Mouse (Mus musculus) kidney, postnatal 10 days (tissue): ENCODE measurements around the gene Mtus2.
A peak's percentile ranks its signal among the peaks of the same experiment; 100 is the strongest.

Experiments used
- DNase-seq: peaks from one replicate; pipeline ENCODE4 v3.0.0; 2021; ENCODE audit warnings: mixed read lengths

Mtus2 gene

DNA sequence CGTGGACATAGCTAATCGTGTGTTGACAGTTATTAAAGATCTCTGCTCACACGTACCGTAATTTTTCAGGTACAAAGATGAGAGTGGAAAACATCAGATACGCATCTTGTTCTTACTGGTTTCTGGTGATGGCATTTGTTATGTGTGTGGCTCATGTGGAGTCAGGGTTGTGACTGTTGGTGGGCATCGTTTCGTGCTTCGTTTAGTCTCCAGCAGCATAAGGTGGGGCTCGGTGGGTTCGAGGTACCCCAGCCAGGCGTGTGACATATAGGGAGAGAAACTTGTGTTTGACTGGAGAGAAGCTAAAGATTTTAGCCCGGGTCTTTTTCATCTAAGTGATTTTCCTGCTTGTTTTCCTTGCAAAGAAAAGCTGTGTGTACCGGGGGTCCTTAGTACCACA, 1.4 kb downstream of the Mtus2 start:
- DNase-seq = no peak

DNA sequence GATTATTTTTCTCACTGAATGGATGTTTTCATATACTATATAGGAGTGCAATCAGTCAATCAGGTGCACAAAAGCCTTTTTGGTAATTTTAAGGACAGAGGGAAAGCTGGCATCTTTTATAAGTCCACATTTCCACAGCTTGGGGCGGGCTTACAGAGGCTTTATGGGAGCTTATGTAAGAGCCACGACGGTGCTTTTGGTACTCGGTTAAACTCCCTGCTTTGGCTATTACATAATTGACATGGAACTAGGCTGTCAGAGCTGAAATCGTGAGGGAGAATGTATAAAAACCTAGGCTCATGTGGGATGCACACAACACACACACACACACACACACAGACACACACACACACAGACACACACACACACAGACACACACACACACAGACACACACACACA, 2.0 kb downstream of the Mtus2 start:
- no peak for DNase-seq

DNA sequence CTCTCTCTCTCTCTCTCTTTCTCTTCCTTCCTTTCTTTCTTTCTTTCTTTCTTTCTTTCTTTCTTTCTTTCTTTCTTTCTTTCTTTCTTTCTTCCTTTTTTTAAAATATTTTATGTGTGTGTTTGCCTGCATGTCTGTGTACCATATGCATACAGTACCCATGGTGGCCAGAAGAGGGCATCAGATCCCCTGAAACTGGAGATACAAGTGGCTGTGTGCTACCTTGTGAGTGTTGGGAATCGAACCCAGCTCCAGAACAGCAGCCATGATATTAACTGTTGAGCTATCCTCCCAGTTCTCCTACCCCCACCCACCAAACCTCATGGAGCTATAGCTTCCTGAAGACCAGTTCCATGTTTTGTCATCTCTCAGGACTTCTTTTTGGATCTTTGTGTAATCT, 3.7 kb downstream of the Mtus2 start:
- DNase-seq = no peak

DNA sequence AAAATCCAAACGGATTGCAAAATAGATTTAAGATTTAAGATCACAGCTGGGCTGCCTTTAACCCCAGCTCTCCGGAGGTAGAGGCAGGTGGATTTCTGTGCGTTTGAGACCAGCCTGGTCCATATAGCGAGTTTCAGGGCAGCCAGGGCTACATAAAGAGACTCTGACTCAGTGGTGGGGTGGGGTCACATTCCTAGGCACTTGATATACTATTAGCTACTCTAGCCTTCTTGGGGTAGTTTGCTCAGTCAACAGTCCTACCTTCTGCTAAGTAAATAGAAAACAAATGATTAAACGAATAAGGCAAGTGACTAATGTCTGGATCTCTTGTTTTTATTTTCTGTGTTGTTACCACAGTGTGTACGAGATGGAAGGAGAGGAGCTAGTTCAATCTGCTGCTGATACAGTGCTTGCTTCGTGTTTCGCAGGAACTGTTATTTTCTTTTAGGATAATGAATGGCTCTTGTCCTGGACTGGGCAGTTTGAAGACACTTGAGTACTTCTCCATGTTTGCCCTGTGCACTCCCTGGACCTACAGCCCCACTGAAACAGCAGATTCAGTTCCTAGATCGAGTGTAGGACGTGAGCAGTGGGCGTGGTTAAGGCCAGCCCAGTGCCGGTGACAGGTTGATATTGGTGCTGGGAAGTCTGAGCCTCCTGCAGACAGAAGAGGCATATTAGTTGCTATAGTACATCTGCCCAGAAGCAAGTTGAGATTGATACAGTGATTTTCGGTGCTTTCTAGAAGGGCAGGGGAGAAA, 6.9 kb downstream of the Mtus2 start:
- DNase-seq = no peak

DNA sequence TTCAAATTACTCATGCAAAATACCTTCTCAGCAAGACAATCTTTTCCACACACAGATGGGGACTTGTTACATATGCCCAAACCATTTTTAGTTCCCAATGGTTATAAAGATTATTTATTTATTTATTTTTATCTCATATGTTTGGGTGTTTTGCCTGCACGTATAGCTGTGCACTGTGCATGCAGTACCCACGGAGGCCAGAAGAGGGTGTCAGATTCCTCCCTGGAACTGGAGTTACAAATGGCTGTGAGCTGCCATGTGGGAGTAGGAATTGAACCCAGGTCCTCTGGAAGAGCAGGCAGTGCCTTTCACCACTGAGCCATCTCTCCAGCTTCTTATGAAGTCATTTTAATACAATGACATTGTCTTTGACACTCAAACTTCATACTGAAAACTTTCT, 7.7 kb downstream of the Mtus2 start:
- DNase-seq = peak; percentile 20

DNA sequence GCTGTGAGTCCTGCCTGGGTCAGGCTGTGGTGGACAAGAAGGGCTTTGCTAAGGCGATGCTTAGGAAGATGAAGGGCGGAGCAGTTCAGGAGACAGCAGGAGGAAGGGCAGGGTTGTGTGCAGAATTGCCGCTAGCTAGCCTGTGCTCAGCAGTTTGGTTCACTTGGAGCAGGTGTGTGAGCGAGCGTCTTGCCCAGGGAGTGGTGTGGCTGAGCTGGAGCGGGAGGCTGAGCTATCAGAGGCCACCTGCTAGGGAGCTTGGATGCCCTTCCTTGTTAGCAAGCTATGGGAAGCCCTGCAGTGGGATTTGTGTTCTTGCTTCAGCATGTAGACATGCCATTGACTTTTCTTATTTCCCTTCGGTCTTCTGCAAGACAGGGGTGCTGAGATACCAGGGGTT, 9.5 kb downstream of the Mtus2 start:
- no peak for DNase-seq

DNA sequence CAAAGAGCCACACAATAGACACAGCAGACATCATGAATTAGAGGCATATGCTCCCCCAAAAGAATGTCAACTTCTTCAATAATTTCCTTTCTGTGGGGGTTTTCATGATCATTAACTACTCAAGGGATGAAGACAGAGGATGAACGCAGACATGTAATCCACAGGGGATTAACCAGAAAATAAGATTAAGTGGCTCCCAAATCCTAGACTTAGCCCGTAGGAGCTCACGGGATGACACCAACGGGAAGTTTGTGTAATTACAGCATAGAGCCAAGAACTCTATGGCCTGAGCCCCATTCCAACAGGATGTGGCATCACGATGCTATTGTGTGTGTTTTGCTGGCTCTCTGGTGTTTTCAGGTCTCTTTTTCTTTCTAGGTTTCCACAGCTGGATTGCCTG, 12.4 kb downstream of the Mtus2 start:
- DNase-seq = no peak

DNA sequence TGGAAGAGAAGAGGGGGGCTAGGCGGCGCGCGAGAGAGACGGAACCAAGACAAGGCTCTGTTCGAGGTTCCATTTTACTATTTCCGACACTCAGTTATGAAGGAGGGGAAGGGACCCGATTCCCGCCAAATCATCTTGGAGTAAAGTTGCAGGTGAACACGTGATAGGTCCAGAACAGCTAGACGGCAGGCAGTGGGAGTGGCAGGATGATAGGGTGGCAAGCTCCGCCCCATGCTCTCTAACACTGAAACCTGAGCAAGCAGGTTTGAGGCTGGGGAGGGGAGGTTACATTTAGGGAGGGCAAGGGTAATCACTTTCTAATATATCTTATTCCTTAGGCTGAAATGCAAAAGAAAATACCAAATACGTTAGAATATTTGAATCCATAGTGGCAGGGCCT, 18.9 kb downstream of the Mtus2 start:
- no peak for DNase-seq

DNA sequence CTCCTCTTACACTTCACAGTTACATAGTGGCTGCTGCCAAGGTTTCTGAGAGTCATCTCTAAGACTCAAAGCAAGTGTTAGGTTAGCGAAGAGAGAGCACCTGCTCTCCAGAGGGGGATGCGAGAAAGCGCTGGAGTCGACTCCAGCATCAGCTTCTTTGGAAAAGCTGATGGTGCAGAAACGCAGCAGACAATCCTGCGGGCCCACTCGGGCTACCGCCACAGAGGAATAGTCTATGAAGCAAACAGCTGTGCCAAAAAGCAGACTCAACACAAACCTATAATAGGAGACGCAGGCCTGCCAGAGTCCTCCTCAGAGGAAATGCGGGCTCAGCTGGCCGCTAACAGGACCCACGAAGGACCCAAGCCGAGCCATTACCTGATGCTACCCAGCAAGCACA, 23.5 kb downstream of the Mtus2 start:
- DNase-seq = no peak

DNA sequence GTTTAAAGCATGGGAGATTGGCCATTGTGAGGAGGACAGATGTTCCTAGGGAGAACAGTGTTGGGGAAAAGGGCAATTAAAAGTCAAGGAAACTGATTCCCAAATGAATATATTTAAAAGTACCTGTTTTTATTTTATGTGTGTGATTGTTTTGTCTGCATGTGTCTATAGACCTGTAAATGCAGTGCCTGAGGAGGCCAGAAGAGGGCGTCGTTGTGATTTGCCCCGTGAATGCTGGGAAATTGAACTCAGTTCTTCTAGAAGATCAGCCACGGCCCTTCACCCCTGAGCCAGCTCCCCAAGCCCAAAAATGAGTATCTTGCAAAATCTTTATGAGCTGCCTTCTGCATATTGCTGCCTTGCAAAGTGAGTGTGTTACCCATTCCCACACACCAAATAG, 33.2 kb downstream of the Mtus2 start:
- DNase-seq = no peak

DNA sequence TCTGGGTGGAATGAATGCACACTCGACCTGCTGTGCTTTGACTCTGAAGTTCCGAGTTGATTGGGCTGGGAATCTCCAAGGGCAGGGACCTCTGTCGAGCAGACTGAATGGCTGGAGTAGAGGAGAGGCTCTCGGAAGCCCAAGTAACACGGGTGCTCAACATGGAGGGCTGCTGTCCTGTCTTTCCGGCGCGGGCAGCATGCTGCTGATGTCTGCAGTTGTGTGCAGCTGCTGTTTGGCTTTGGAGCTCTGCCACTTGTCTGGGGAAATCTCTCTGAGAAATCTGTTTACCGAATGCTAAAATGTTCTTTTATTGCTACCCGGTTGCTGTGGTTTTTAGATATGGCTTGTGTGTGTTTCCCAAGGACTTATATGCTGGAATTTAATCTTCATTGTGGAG, 33.7 kb downstream of the Mtus2 start:
- DNase-seq = peak; percentile 14

DNA sequence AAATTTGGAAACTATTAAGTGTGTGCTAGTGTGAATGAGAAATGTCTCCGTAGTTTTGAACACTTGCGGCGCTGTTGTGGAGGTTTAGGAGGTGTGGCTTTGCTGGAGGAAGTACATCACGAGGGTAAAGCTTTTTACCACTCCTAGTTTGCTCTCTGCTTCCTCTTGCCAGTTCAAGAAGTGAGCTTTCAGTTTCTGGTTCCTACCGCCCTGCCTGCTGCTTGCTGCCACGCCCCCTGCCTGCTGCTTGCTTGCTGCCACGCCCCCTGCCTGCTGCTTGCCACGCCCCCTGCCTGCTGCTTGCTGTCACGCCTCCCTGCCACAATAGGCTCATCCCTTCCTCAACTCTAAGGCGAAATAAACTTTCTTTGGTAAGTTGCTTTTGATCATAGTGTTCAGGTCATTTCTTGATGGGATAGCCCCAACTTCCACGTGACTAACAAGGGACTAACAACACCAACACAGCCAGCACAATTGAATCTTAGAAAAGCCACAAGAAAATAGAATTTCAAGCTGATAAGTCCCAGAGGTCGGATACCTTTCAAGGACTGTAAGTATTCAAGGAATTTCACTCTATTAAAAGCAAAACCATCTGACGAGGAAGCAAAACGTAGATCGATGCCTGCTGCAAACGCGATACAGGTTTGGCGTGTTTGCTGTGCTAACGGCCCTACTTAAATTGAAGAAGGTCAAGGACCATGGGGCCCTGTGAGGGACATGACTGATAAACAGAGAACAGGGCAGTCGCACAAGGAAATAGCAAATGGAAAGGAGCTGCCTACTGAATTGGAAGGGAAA, 35.7 kb downstream of the Mtus2 start:
- DNase-seq = peak; percentile 84

DNA sequence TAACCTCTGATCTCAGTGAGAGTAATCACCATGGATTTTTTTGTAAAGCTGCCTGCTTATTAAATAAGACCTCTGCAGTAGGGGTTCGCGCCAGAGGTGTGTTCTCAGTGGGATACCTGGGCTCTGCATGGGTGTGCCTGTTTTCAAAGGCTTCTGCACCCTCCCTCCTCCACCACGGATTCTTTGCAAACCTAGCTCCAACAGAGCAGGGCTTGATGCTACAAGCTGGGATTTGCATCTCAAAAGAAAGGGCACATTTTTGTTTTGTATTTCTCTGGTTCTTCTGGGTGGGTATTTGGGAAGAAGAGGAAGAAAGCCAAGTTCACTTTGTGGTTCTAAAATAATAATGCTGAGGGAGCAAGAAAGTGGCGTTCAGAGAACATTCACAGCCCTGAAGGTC, 48.1 kb downstream of the Mtus2 start:
- no peak for DNase-seq

DNA sequence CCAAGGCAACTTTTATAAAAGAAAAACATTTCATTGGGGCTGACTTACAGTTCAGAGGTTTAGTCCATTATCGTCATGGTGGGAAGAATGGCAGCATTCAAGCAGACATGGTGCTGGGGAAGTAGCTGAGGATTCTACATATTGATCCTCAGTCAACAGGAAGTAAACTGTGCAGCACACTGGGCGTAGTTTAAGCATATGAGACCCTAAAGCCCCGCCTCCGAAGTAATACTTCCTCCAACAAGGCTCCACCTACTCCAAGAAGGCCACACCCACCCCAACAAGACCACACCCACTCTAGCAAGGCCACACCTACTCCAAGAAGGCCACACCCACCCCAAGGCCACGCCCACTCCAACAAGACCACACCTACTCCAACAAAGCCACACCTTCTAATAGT, 55.0 kb downstream of the Mtus2 start:
- DNase-seq = no peak

DNA sequence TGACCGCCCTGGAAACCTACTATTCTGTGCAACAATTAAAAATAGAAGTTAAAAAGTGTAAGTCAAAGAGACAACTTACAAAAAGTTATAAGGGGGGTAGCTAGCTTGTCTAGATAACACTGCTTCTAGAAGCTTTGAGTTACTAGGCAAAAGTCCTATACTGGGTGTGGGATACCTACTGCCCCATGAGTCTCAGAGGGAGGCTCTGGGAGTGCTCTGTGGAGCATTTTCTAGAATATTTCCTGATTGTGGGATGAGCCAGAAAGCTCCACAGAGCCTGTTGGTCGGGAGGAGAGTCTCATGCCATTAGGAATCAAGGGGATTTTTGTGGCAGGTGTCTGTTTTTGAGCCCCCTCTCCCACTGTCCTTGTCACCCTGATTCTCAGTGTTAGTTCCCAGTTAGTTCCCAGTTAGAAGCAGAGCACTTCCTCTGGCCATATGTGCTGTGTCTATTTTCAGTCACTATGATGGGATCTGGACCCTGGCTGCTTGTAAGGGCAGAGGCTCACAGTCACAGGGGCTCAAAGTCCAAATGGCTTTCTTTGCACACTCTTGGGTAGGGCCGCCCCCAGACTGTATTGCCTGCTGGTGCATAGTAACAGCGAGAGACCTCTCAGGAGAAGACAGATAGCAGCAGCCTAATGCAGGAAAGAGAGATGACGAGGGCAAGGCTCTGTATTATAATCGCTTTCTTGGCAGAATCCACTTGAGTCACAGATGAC, 57.2 kb downstream of the Mtus2 start:
- DNase-seq = no peak

DNA sequence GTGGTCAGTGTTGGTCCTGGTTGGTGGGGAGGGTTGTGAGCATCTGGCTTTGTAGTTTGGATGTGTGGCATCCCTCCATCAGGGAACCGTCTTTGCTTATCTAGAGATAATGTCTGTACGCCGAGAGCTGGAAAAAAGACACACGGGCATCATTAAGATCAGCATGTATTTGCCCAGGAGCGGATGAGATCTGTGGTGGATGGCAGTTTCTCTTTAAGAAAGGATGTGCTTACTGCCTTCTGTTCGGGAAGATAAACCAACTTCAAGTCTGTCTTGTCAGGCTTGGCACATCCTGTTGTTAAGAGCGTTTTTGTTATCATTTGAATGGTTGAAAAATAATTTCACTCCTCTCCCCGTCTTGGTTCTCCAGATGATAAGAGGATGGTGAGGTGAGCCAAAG, 58.3 kb downstream of the Mtus2 start:
- no peak for DNase-seq

DNA sequence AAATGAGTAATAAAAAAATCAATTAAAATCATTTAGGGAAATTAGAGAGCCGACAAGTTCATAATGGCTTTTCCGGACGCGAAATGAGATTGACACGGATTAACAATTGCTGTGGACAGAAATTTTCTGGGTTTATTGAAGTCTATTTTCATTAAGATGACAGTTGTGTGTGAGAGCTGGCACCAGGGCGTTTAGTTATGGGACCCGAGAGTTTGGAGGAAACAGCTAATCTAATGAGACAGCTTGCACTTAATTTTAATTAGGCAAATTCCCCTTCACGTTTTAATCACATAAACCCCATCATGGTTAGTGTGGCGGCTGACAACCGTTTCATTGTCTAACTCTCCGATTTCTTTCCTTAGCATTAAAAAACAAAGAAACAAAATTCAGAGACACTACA, 60.3 kb downstream of the Mtus2 start:
- DNase-seq = no peak

DNA sequence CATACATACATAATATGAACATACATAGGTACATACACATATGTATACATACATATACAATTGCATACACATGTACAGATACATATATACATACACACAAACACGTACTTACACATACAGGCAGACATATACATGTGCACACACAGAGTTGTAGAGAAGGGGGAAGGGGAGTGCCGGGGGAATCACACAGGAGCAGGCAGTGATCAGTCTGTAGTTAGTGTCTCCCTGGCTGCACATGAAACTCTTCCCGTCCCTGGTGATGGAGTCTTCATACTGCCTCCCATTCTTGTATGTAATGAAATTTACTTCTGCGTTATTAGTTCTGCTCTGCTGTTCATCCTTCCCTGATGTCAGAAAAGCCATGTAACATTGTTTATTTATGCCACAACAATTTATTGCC, 65.7 kb downstream of the Mtus2 start:
- no peak for DNase-seq

DNA sequence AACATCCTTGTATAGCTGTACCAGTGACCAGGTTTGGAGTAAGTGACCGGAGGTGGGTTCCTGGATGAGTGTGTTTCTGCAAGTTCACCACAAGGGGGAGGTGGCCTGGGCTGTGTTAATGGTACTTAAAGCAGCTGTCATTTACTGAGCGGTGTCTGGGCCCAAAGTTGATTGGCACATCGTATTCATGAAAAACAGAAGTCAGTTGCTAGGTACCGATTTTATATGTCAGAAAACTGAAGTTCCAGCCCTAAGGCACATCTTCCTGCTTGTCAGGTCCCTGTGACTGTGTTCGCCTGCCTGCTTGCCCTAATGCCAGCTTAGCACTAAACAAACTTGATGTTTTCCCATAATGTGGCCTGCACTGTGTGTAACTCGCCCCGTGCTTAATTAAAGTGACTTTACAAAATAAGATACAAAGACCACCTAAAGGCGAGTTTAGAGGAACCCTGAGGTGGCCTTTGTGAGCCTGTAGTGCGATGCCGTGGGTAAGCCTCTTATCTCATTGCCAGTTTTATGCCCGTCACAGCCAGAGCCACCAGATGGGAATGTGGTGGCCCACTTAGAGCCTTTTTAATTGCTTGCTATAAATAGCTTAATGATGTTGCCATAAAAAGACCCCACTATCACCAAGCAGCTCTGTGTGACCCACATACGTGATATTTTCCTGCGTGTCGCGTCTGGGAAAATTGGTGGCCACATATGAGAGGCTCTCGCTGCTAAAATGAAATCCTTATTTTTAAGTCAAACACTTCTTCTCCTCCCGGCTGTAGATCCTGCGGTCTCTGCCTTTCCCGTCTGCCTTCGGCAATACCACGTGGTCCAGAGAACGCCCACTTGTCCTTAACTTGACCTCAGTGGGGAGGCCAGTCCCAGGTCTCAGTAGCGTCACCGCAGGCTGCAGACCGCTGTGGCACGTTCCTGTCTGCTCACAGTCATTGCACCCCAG, 69.6 kb downstream of the Mtus2 start:
- DNase-seq = no peak

DNA sequence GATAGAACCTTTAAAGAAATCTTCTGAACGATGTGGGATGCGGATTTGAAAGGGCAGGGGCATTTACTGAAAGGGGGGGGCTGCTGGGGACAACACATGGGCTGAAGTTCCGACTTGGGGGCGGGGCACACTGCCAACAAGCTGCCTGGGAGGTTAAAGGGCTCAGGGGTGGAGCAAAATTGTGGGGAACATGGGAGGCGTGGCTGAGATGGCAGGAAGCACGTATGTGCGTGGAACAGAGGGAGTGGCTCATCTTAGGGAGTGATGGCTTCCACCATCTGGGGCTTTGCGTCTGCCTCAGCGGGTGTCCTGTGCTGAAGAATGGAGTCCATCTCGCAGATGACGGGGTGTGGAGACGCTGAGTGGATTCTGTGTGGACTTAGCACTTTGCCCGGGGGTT, 70.9 kb downstream of the Mtus2 start:
- no peak for DNase-seq

DNA sequence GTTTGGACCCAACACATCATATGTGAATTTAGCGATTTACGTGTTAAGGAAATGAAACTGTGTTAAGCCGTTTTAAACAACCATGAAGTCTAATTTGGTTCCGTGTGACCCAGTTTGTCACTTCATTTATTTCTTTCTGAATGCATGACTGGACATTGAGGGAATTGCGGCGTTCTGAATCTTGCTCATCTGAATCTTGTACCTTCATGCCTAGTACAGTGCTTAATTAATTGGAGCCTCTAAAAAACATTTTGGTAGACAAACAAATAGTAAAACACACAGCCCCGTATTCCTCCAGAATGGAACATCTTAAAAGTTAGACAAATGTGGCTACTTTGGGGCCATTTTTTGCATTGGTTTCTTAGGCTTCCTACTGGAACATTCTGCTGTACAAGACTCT, 84.5 kb downstream of the Mtus2 start:
- no peak for DNase-seq

DNA sequence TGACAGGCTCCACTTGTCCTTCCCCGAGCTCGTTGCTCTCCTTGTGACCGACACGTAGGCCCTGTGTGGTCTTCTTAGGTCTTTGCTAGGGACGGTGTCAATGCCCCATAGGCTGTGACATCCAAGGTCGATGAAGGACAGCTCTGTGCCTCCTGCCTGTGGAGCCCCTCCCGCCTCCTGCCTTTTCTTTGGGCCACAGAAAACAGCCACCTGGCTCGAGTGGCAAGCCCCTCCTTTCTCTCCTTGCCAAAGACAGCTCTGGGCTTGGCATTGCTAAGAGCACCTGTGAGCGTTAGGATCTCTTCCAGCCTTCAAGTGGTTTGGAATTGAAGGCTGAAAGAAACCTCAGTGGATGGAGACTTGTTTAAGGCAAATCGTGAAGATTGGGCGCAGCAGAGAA, 91.1 kb downstream of the Mtus2 start:
- no peak for DNase-seq

DNA sequence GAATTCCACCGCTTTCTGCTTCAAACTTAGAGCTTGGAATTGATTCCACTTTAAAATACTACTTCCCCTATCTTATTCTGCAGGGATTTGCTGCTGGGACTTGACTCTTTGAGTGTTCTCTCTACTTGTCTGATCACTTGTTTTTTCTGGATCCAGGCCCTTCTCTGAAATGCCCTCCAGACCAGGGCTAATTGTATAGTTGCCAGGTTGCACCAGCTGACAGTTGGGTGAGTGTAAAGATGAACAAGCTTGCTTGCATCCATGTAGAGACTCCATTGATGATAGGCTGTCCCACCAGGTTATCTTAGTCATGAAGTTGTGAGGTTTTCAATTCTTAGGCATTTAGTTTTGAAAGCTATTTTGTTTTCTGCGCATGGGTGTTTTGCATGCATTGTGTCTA, 92.2 kb downstream of the Mtus2 start:
- DNase-seq = no peak
